Comparison of ENCODE assay signal across 9 mouse cellular contexts in the genomic region with DNA sequence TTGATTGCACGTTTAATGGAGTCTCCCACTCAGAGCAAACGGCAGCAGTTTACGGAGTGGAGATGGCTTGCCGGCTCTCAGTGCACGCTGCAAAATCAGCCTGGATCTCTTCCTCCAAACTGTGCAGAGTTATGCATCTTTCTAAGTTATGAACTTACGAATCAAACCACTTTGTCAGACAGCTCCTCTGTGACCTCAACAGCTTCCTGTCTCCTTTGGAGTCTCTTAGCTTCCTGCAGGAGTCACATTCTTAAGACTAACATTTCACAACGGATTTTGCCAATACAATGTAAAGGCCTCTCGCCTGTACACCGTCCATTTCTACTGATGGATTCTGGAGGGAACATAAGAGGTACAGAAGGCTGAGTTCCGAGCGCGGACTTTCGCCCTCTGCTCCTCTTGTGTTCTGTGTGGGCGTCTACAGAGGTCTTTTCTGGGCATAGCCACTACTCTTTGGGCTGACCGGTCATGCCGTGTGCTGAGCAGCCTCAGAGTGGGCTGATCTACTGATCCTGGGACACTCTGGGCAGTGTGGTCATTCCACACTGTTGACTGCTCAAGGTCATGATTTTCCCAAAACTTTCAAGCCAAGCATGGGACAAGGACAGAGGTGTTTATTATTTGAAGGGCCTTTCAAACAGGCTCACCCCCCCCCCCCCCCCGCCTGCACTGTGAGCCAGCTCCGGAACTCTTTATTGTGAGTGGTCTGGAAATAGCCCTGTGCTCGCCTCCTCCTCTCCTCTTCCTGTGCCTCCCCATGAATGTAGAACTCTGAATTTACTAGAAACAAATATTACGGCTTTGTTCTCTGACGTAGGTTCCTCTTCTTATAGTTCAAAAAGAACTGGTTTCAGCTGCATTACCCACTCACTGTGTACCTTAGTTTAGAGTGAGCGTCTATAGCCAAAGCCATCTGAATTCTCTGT.
DNase-seq lines count a peak whose midpoint lies in the region; ATAC-seq and TF ChIP-seq lines count a peak whose summit lies in the region.
"Had no signal": no experiment of that assay in that cellular context is flagged by ENCODE, and none has a peak within 500 bp of the region (broad histone marks: within the 10 kb centered on the region; RNA-seq: fewer than 3 reads in every experiment).

No protein-coding gene starts in this region.

- ATAC-seq in midbrain, postnatal 0 days (ENCODE audit: low FRiP score), result no peak

- H3K27me3 ChIP-seq in forebrain, embryonic 10.5 days (ENCODE audit: poor library complexity, severe bottlenecking), result no peaks in the 10 kb centered on the region
- H3K27me3 ChIP-seq in midbrain, postnatal 0 days (ENCODE audit: insufficient read depth, low read length), result no peaks in the 10 kb centered on the region

- 91% methylated on average over 22 of the region's 22 CpGs for whole genome bisulfite sequencing in forebrain, embryonic 10.5 days
- WGBS in midbrain, postnatal 0 days, result 75% methylated on average over 22 of the region's 22 CpGs

- H3K27ac ChIP-seq in left cerebral cortex, adult 2 months, result peak overlapping the region; percentile 86
- H3K27ac ChIP-seq in forebrain, embryonic 10.5 days, result peak overlapping the region; percentile 80
- H3K27ac ChIP-seq in midbrain, postnatal 0 days (ENCODE audit: low read depth, low read length), result peak overlapping the region; percentile 65; the same call in 1 of the 2 replicates
- H3K27ac ChIP-seq: liver, embryonic 14.5 days had no signal

- H3K4me3 ChIP-seq in left cerebral cortex, adult 2 months, result no peak overlapping the region
- no peak overlapping the region for H3K4me3 ChIP-seq in forebrain, embryonic 10.5 days
- no peak overlapping the region for H3K4me3 ChIP-seq in midbrain, postnatal 0 days (ENCODE audit: low read depth, low read length)

- H3K36me3 ChIP-seq in forebrain, embryonic 10.5 days (replicated peaks), result peaks cover 53% of the 10 kb centered on the region
- H3K36me3 ChIP-seq in midbrain, postnatal 0 days (ENCODE audit: insufficient read depth, low read length), result peaks cover 19% of the 10 kb centered on the region

- H3K4me1 ChIP-seq in forebrain, embryonic 10.5 days, result peaks cover 75% of the 10 kb centered on the region
- H3K4me1 ChIP-seq in midbrain, postnatal 0 days (ENCODE audit: insufficient read depth, low read length), result peaks cover 8% of the 10 kb centered on the region; the same call in 1 of the 2 replicates

- H3K9me3 ChIP-seq in forebrain, embryonic 10.5 days, result no peaks in the 10 kb centered on the region
- no peaks in the 10 kb centered on the region for H3K9me3 ChIP-seq in midbrain, postnatal 0 days (ENCODE audit: low read length)

- H3K4me2 ChIP-seq in midbrain, postnatal 0 days (ENCODE audit: low read depth, low read length, poor library complexity, severe bottlenecking), result no peak overlapping the region

- TF ChIP-seq CTCF in left cerebral cortex, adult 2 months (IDR thresholded peaks at IDR 0.05), result no peak
- no peak for TF ChIP-seq CTCF in midbrain, postnatal 0 days (IDR thresholded peaks at IDR 0.05)

- peak in 1 of 2 experiments; percentile 7 for DNase-seq in left cerebral cortex, adult 2 months (ENCODE audit: extremely low spot score in 1 of 2, low spot score in 2 of 2)
- no peak for DNase-seq in left cerebral cortex, postnatal 4 days
- no peak for DNase-seq in forebrain, embryonic 10.5 days (ENCODE audit: extremely low spot score, low spot score)
- peak; percentile 42 for DNase-seq in induced T-regulatory cell, adult 2 months (ENCODE audit: low read depth)
- DNase-seq in midbrain, postnatal 0 days (ENCODE audit: low spot score), result no peak
- no peak for DNase-seq in B cell, adult 2 months
- no peak for DNase-seq in c-Kit-positive CD71-positive TER-119-positive erythroid progenitor cells, embryonic 14.5 days (ENCODE audit: low spot score)
- no peak for DNase-seq in retina, embryonic 14.5 days (ENCODE audit: low spot score)

- intact Hi-C loops in left cerebral cortex, adult 2 months (cut with DNase I), result no loop called here
- intact Hi-C loops in left cerebral cortex, postnatal 4 days (cut with DNase I), result no loop called here

- no peak overlapping the region for H3K9ac ChIP-seq in midbrain, postnatal 0 days (replicated peaks; ENCODE audit: low read length, poor library complexity, severe bottlenecking)
- H3K9ac ChIP-seq: liver, embryonic 14.5 days had no signal
